Mouse (Mus musculus) ovary, postnatal 10 days (tissue): ENCODE results near the gene Cul5.
A peak's percentile ranks its signal among the peaks of the same experiment; 100 is the strongest.

Experiments
- DNase-seq: peaks from one replicate; pipeline ENCODE4 v3.0.0; 2022; ENCODE audit warnings: low spot score

Gene Cul5

GRCm38 (mm10) chr9:53669680-53670219, at the start of gene Cul5:
Gene Cul5, minus strand, starts transcription at chr9:53670014.
- DNase-seq = no peak

GRCm38 (mm10) chr9:53705992-53706696, 36.3 kb upstream of the Cul5 start, which contains the start of gene Rab39:
Gene Rab39, minus strand, starts transcription at chr9:53706232.
- peak; percentile 45 for DNase-seq

DNA sequence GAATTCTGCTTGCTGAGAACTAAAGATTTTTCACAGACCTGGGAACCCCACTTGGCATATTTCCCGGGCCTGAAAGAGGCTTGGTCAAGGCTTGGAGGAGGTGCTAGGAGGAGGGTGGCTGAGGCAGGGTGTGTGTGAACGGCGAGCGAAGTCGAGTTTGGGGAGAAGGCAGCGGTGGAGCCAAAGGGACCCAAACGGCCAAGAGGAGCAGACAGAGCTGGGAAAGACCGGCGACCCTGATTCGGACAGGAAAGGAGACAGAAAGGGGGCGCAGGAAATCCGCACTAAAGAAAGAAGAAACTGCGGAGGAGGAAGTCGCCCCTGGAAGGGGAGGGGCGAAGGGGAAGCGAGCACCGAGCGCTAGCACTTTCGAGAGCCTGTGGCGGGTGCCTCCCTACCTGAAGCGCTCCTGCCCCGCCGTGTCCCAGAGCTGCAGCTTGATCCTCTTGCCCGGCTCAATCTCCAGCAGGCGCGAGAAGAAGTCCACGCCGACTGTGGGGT, 35.7 kb upstream of the Cul5 start:
- no peak for DNase-seq

DNA sequence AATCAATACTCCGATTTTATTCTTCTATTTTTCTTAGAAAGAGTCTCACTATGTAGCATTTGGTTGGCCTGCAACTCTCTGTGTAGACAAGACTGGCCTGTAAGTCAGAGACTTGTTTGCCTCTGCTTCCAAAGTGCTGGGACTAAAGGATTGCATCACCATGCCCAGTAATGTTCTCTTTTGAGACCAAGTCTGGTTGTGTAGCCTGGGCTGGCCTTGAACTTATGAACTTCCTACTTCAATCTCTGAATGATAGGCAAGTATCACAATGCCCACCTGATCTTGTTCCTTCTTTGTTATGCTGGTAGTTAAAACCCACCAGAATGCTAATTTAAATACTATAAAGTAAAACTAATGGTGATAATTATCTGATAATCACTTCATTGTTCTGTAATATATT, 33.2 kb upstream of the Cul5 start:
- DNase-seq = no peak

GRCm38 (mm10) chr9:53700496-53700895, 30.7 kb upstream of the Cul5 start:
- no peak for DNase-seq

DNA sequence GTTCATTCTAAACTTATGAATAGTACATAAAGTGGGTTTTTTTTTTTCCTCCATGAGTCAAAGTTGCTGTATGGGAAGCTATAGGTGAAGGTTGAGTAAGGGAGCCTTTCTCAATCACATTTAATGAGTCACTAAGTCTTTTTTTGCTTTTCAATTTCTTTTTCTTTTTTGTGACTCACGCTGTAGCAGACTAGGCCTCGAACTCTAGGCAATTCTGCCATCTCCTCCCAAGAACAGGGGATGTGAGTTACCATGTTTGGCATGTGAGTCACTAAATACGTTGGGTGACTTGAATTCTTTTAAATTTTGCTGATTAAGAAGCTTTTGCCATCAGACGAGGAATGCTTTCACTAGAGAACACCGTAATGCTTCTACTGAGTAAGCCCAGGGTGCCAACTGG, 26.0 kb upstream of the Cul5 start:
- no peak for DNase-seq

- DNase-seq = no peak
Observed at GRCm38 (mm10) chr9:53693718-53694117, 23.9 kb upstream of the Cul5 start.

DNA sequence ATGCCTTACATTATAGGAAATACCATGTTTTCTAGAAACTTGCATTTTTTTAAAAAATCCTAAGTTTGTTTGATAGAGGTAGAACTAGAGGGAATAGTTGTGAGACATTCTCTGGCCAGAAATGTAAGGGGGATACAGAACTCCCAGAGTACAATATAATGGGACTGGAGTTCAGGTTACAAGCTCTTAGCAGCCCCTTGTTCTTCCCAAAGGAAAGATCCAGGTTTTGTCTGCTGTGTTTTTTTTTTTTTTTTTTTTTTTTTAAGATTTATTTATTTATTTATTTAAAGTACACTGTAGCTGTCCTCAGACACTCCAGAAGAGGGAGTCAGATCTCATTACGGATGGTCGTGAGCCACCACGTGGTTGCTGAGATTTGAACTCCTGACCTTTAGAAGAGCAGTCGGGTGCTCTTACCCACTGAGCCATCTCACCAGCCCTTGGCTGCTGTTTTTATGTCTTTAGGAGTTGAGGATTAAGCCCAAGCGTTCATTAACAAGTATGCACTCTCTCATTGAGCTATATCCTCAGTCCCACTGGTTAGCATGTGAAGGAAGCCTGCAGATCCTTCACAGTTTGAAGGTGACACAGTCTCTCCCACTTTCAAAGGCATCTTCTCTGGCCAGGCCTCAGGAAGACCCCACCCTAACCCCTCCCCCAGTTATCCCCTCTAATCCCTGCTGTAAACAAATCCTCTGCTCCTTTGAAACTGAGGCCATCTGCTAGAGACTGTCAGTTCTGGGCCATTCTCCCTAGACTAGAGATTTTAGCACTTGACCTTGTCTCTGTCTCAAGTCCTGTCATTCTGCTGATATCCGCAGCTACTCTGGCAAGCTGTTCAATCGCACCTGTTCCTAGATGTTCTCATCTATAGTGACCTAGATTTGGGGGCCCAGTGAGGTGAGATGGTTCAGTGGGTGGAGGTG, 22.2 kb upstream of the Cul5 start:
- no peak for DNase-seq

DNA sequence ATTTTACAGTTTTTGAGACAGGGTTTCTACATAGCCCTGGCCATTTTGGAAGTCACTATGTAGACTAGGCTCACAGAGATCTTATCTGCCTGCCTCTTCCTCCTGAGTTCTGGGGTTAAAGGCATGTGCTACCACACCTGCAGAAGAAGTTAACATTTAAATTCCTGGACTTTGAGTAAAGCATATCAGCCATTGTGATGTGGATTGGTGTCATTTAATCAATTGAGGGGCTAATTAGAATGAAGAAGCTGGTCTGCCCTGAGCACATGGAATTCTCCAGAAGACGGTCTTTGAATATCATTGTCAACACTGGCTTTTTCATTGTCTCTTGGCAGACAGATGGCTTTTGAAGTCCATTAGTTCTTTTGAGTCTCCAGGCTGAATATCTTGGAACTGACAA, 11.0 kb upstream of the Cul5 start:
- no peak for DNase-seq

- DNase-seq = no peak
Observed at GRCm38 (mm10) chr9:53676921-53677320, 7.1 kb upstream of the Cul5 start.

DNA sequence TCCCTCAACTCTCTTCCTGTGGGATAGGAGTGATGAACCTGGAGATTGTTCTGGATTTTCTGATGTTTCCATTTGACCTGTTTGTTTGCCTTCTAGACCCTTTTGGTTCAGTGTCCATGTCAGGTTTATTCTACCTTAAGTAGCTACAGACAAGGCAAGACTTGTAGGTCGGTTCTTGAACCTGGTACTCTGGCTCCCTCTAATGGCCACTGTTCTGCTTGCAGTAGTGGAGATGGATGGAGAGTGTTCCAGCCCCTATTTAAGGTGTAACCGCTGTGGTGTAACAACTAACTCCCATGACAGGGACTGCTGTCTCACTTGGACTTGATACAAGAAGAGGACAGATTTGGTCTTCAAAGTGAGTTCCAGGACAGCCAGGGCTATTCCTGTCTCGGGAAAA, 3.8 kb upstream of the Cul5 start:
- peak; percentile 8 for DNase-seq

- peak; percentile 95 for DNase-seq
Observed at GRCm38 (mm10) chr9:53667020-53667669, 2.7 kb downstream of the Cul5 start.

DNA sequence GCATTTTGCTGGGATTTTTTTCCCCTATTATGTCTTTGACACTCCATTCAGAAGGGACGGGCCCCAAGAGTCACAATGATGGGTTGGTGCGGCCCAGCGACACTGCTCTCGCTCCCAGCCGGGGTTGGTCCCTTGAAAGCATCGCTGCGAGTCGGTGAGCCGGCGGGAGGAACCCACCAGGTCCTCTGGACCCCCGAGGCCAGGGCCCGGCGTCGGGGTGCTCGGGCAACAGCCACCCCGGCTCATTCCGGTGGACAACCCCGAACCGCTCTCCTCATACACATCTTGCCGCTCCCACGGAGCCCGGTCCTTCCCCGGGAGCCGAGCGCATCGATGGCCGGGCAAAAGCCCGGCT, 3.2 kb downstream of the Cul5 start:
- no peak for DNase-seq

DNA sequence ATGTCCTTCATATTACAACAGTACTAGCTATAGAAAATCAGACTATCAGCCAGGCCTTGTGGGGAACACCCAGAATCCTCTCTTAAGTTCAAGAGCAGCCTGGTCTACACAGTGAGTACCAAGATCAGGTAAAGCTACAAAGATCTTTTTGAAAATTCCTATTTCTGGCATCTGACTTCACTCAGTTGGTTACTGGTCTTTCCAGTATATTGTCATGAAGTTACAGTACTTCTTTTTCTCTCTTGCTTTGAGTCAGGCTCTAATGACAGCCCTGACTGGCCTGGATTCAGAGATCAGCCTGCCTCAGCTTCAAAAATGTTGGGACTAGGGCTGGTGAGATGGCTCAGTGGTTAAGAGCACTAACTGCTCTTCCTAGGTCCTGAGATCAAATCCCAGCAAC, 4.4 kb downstream of the Cul5 start:
- no peak for DNase-seq

GRCm38 (mm10) chr9:53664819-53665218, 5.0 kb downstream of the Cul5 start:
- no peak for DNase-seq

GRCm38 (mm10) chr9:53634796-53635195, 35.0 kb downstream of the Cul5 start:
- DNase-seq = no peak

DNA sequence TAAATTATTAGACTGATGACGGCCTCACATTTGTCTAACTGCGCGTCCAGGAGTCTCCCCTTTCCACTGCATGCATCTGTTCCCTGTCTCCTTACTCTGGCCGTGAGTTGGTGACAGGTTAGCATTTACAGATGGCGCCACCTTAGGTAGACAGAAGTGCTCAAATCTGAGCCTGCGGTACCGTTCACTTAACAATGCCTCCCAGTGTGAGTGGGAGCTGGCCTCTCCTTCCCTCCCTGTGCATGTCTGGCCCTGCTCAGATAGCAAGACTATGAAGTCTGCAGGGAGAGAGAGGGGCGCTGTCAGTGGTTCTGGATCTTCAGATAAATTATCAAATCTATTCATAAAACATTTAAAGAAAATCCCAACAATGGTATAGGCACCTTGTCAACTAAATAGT, 54.6 kb downstream of the Cul5 start:
- DNase-seq = no peak

- DNase-seq = no peak
Observed at GRCm38 (mm10) chr9:53614286-53614685, 55.5 kb downstream of the Cul5 start.

DNA sequence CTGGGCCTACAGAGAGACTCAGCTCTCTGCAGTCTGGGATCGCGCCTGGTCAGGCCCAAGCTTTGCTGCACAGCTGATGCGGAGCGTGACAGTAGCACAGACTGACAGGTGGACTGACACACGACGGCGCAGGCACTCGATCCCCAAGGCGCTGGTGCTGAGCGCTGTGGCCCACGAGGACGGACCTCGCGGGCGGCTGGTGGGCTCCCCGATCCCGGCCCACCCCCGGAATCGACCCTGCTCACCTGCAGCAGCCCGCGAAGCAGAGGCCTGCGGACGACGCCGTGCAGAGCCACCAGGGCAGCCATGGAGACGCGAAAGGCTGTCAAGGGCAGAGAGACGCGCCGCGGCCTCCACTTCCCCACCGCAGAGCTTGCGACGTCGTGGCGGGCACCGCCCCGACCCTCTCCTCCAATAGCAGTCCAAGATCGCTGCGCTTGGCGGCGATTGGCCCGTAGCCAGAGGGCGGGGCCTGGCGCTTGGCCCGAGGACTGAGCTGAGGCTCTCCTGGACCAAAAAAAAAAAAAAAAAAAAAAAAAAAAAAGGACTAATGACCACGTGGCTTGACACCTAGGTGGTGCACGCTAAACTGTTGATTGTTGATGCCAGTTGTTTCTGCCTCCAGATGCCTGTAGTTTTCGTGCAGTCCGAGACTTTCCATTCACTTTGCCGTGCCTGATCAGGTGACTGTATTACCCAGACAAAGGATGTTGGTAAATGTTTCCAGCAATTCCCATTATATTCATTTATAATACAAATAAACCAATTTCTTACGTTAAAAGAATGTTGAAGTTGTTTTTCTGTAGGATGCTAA, 59.6 kb downstream of the Cul5 start, which contains the start of gene Acat1:
Gene Acat1, minus strand, starts transcription at position 415 of the 814 bp plus-strand sequence.
- peak; percentile 89 for DNase-seq

GRCm38 (mm10) chr9:53609306-53609967, 60.4 kb downstream of the Cul5 start:
- DNase-seq = no peak

- DNase-seq = no peak
Observed at GRCm38 (mm10) chr9:53607816-53608215, 62.0 kb downstream of the Cul5 start.
